Mouse (Mus musculus): ENCODE data around the gene Dhx15.

Gene Dhx15

GRCm38 (mm10) chr5:52141936-52142335 is 48.4 kb downstream of the Dhx15 start:
- no peak for DNase-seq

GRCm38 (mm10) chr5:52138819-52139218 is 51.5 kb downstream of the Dhx15 start:
- peak in 1 of 2 experiments; percentile 15 for DNase-seq

GRCm38 (mm10) chr5:52138134-52138533 is 52.2 kb downstream of the Dhx15 start:
- DNase-seq, result peak in 1 of 2 experiments; percentile 28

GRCm38 (mm10) chr5:52135460-52136141 is 54.7 kb downstream of the Dhx15 start:
- peak in 1 of 2 experiments; percentile 20 for DNase-seq

GRCm38 (mm10) chr5:52132840-52133239 is 57.5 kb downstream of the Dhx15 start:
- DNase-seq, result no peak

- DNase-seq, result peak in 1 of 2 experiments; percentile 50
Observed at GRCm38 (mm10) chr5:52132092-52132491, 58.2 kb downstream of the Dhx15 start.

GRCm38 (mm10) chr5:52131389-52131788 is 58.9 kb downstream of the Dhx15 start:
- DNase-seq, result no peak

- DNase-seq, result no peak
Observed at GRCm38 (mm10) chr5:52130496-52130895, 59.8 kb downstream of the Dhx15 start.

GRCm38 (mm10) chr5:52126263-52126662 is 64.1 kb downstream of the Dhx15 start:
- DNase-seq, result no peak

GRCm38 (mm10) chr5:52125854-52126253 is 64.5 kb downstream of the Dhx15 start:
- no peak for DNase-seq

GRCm38 (mm10) chr5:52122146-52122545 is 68.2 kb downstream of the Dhx15 start:
- no peak for DNase-seq

GRCm38 (mm10) chr5:52119822-52120221 is 70.5 kb downstream of the Dhx15 start:
- DNase-seq, result no peak

- no peak for DNase-seq
Observed at GRCm38 (mm10) chr5:52119192-52119591, 71.1 kb downstream of the Dhx15 start.

- DNase-seq, result no peak
Observed at GRCm38 (mm10) chr5:52117829-52118228, 72.5 kb downstream of the Dhx15 start.

- DNase-seq, result no peak
Observed at GRCm38 (mm10) chr5:52116404-52116803, 73.9 kb downstream of the Dhx15 start.

- DNase-seq, result peak; percentile 36 to 43
Observed at GRCm38 (mm10) chr5:52115821-52116317, 74.4 kb downstream of the Dhx15 start.

- DNase-seq, result no peak
Observed at GRCm38 (mm10) chr5:52114751-52115451, 75.4 kb downstream of the Dhx15 start.

GRCm38 (mm10) chr5:52113851-52114731 is 76.2 kb downstream of the Dhx15 start:
- DNase-seq, result peak in 1 of 2 experiments; percentile 12

GRCm38 (mm10) chr5:52112953-52113841 is 77.1 kb downstream of the Dhx15 start:
- no peak for DNase-seq

- no peak for DNase-seq
Observed at GRCm38 (mm10) chr5:52112191-52112760, 78.0 kb downstream of the Dhx15 start.

GRCm38 (mm10) chr5:52110808-52111663 is 79.3 kb downstream of the Dhx15 start:
- no peak for DNase-seq
